Mouse (Mus musculus): ENCODE results near the gene Sec22b.

The Sec22b gene

GRCm38 (mm10) chr3:97911093-97911492 lies 10.1 kb downstream of the Sec22b start:
- no peak for DNase-seq (ENCODE audit: low spot score)

GRCm38 (mm10) chr3:97915081-97915480 lies 14.1 kb downstream of the Sec22b start:
- no peak for DNase-seq (ENCODE audit: low spot score)

- no peak for DNase-seq (ENCODE audit: low spot score)
Measured at GRCm38 (mm10) chr3:97918885-97919550, 18.0 kb downstream of the Sec22b start.

GRCm38 (mm10) chr3:97925246-97925645 lies 24.3 kb downstream of the Sec22b start:
- DNase-seq (ENCODE audit: low spot score) = no peak

GRCm38 (mm10) chr3:97927322-97927721 lies 26.3 kb downstream of the Sec22b start:
- no peak for DNase-seq (ENCODE audit: low spot score)

GRCm38 (mm10) chr3:97928968-97929858 lies 28.2 kb downstream of the Sec22b start:
- DNase-seq (ENCODE audit: low spot score) = peak; percentile 66

GRCm38 (mm10) chr3:97930141-97930786 lies 29.3 kb downstream of the Sec22b start:
- DNase-seq (ENCODE audit: low spot score) = no peak

- no peak for DNase-seq (ENCODE audit: low spot score)
Measured at GRCm38 (mm10) chr3:97930787-97931158, 29.8 kb downstream of the Sec22b start.

GRCm38 (mm10) chr3:97931310-97931885 lies 30.4 kb downstream of the Sec22b start:
- DNase-seq (ENCODE audit: low spot score) = no peak

GRCm38 (mm10) chr3:97932131-97932530 lies 31.1 kb downstream of the Sec22b start:
- DNase-seq (ENCODE audit: low spot score) = peak; percentile 51

GRCm38 (mm10) chr3:97932771-97933170 lies 31.8 kb downstream of the Sec22b start:
- no peak for DNase-seq (ENCODE audit: low spot score)

- peak; percentile 54 for DNase-seq (ENCODE audit: low spot score)
Measured at GRCm38 (mm10) chr3:97933251-97933650, 32.3 kb downstream of the Sec22b start.

GRCm38 (mm10) chr3:97933811-97934210 lies 32.8 kb downstream of the Sec22b start:
- no peak for DNase-seq (ENCODE audit: low spot score)

GRCm38 (mm10) chr3:97934331-97935300 lies 33.6 kb downstream of the Sec22b start:
- no peak for DNase-seq (ENCODE audit: low spot score)

GRCm38 (mm10) chr3:97937068-97937944 lies 36.3 kb downstream of the Sec22b start:
- no peak for DNase-seq (ENCODE audit: low spot score)

GRCm38 (mm10) chr3:97937945-97938266 lies 36.9 kb downstream of the Sec22b start:
- DNase-seq (ENCODE audit: low spot score) = no peak

- DNase-seq (ENCODE audit: low spot score) = no peak
Measured at GRCm38 (mm10) chr3:97938814-97939526, 38.0 kb downstream of the Sec22b start.

- no peak for DNase-seq (ENCODE audit: low spot score)
Measured at GRCm38 (mm10) chr3:97939626-97940510, 38.9 kb downstream of the Sec22b start.

All from T-cell, adult 2 months (primary cell).